Mouse (Mus musculus): Measurements from ENCODE around the gene Cers6.

DNA sequence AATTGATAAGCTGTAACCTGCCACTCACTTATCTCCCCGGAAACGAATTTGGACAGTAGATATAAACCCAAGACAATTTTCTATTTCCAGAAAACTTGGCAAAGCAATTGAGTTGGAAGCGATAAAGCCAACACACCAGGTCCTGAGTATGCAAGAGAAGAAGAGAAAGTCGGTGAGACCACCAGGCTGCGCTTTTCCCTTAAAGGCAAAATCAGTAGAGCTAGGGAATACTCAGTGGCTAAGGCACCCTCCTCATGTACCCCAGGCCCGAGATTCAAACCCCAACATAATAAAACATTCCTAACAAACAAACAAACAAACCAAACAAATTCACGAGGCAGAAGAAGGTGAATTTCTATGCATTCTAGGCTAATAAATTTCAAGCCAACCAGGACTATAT, 295.0 kb downstream of the Cers6 start:
- TF ChIP-seq POLR2A (IDR thresholded peaks at IDR 0.05; ENCODE audit: insufficient read depth, low read depth, low read length) (no peak), CTCF (IDR thresholded peaks at IDR 0.05; ENCODE audit: insufficient read depth, low read depth, low read length) (no peak)

Measured in olfactory bulb, adult 2 months (tissue).